Comparison of ENCODE assay signal across 8 mouse cellular contexts in the genomic region with DNA sequence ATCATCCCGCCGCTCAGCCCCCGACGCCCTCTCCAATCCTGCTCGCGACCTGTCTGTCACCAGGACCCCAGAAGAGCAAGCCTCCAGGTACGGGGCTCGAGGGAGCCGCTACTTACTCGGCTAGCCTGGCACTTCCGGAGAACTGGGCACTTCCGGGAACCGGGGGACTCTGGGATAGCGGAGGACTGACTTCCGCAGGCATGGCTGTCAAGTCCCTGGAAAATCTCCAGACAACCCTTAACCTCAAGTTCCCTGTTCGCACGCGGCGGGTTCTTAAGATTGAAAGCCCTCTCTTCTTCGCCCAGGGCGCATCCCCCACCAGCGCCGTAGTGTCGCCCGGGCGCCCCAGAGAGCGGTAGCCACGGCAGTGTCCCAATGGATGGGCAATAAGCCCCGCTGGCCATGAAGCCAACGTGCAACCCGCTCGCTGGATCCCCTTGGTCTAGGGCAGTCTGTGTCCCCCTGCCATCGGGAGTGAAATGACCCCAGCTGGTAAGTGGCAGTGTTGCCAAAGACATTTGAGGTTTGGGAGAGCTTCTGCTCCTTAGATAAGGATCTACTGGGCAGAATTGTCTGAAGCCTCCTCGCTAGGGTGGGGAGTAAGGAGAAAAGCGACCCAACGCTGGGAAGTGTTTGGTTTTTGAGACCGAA. TPM values are rescaled to one million over a fixed set of nuclear protein-coding genes. Genes with fewer than 3 reads are reported as not detected.
A peak's percentile ranks its signal among the peaks of the same experiment; 100 is the strongest.
DNase-seq lines count a peak whose midpoint lies in the region; ATAC-seq and TF ChIP-seq lines count a peak whose summit lies in the region.

Vps53 (minus strand) TSS at position 153 of the 651 bp plus-strand sequence.
Fam57a (plus strand) TSS at position 177 of the 651 bp plus-strand sequence.

- H3K27me3 ChIP-seq in ES-Bruce4 (ENCODE audit: control insufficient read depth, insufficient read depth, low read length, poor library complexity, severe bottlenecking): no peaks in the 10 kb centered on the region
- no peaks in the 10 kb centered on the region for H3K27me3 ChIP-seq in forebrain, embryonic 14.5 days (replicated peaks; ENCODE audit: control insufficient read depth, insufficient read depth, low read length)
- H3K27me3 ChIP-seq in liver, embryonic 16.5 days (ENCODE audit: control insufficient read depth, insufficient read depth, low read depth, low read length): no peaks in the 10 kb centered on the region
- H3K27me3 ChIP-seq in neural tube, embryonic 12.5 days (replicated peaks): no peaks in the 10 kb centered on the region
- H3K27me3 ChIP-seq in stomach, postnatal 0 days (ENCODE audit: control insufficient read depth, insufficient read depth, low read length): no peaks in the 10 kb centered on the region

- H3K36me3 ChIP-seq in ES-Bruce4 (ENCODE audit: control insufficient read depth, insufficient read depth, low read length, poor library complexity, severe bottlenecking): no peaks in the 10 kb centered on the region
- peaks cover 17% of the 10 kb centered on the region; the same call in 1 of the 2 replicates for H3K36me3 ChIP-seq in forebrain, embryonic 14.5 days (ENCODE audit: control insufficient read depth, insufficient read depth, low read length)
- no peaks in the 10 kb centered on the region for H3K36me3 ChIP-seq in liver, embryonic 16.5 days (ENCODE audit: control insufficient read depth, insufficient read depth)
- H3K36me3 ChIP-seq in neural tube, embryonic 12.5 days: peaks cover 3% of the 10 kb centered on the region; the same call in 1 of the 2 replicates
- no peaks in the 10 kb centered on the region for H3K36me3 ChIP-seq in stomach, postnatal 0 days (ENCODE audit: control insufficient read depth, insufficient read depth, low read length)

- H3K27ac ChIP-seq in ES-Bruce4 (ENCODE audit: insufficient read depth, low read length): no peak within 1 kb of the TSS
- H3K27ac ChIP-seq in forebrain, embryonic 14.5 days (ENCODE audit: low read depth, low read length): peak within 1 kb of the TSS; percentile 40
- peak within 1 kb of the TSS; percentile 70 for H3K27ac ChIP-seq in liver, embryonic 16.5 days (ENCODE audit: low read length)
- no peak within 1 kb of the TSS for H3K27ac ChIP-seq in neural tube, embryonic 12.5 days
- H3K27ac ChIP-seq in stomach, postnatal 0 days (replicated peaks): peak within 1 kb of the TSS; percentile 86

- peak; percentile 91; the same call in 1 of the 2 replicates for ATAC-seq in cerebellum, adult (ENCODE audit: insufficient number of reproducible peaks, low FRiP score, low TSS enrichment)
- peak; percentile 94 for ATAC-seq in forebrain, embryonic 14.5 days
- peak; percentile 91 for ATAC-seq in liver, embryonic 16.5 days (ENCODE audit: low read depth)
- ATAC-seq in neural tube, embryonic 12.5 days (ENCODE audit: low FRiP score, low read depth): peak; percentile 74
- ATAC-seq in stomach, postnatal 0 days (ENCODE audit: low FRiP score, low TSS enrichment): peak; percentile 89

- TF ChIP-seq POLR2A in ES-Bruce4 (IDR thresholded peaks at IDR 0.05; ENCODE audit: insufficient read depth, low read length): peak; percentile 21

- peak within 1 kb of the TSS; percentile 74 for H3K4me2 ChIP-seq in forebrain, embryonic 14.5 days (ENCODE audit: low read length)
- peak within 1 kb of the TSS; percentile 90 for H3K4me2 ChIP-seq in liver, embryonic 16.5 days (ENCODE audit: low read depth, low read length)
- peak within 1 kb of the TSS; percentile 96 for H3K4me2 ChIP-seq in neural tube, embryonic 12.5 days (replicated peaks)
- peak within 1 kb of the TSS; percentile 98 for H3K4me2 ChIP-seq in stomach, postnatal 0 days (replicated peaks; ENCODE audit: low read depth)

- H3K9ac ChIP-seq in ES-Bruce4 (ENCODE audit: low read depth, poor library complexity, severe bottlenecking): peak within 1 kb of the TSS; percentile 57
- peak within 1 kb of the TSS; percentile 73 for H3K9ac ChIP-seq in forebrain, embryonic 14.5 days (ENCODE audit: low read length)
- peak within 1 kb of the TSS; percentile 81 for H3K9ac ChIP-seq in liver, embryonic 16.5 days (ENCODE audit: low read depth, low read length)
- H3K9ac ChIP-seq in neural tube, embryonic 12.5 days: peak within 1 kb of the TSS; percentile 81
- peak within 1 kb of the TSS; percentile 80 for H3K9ac ChIP-seq in stomach, postnatal 0 days (ENCODE audit: low read length)

- no peaks in the 10 kb centered on the region for H3K4me1 ChIP-seq in ES-Bruce4 (ENCODE audit: control insufficient read depth, insufficient read depth, low read length)
- peaks cover 10% of the 10 kb centered on the region for H3K4me1 ChIP-seq in forebrain, embryonic 14.5 days (ENCODE audit: control insufficient read depth, insufficient read depth, low read length)
- peaks cover 5% of the 10 kb centered on the region for H3K4me1 ChIP-seq in liver, embryonic 16.5 days (ENCODE audit: control insufficient read depth, low read depth, low read length)
- peaks cover 13% of the 10 kb centered on the region for H3K4me1 ChIP-seq in neural tube, embryonic 12.5 days
- 0 out of 2 replicates have a peak, but pooled peaks cover 3% of the 10 kb centered on the region for H3K4me1 ChIP-seq in stomach, postnatal 0 days (replicated peaks; ENCODE audit: control insufficient read depth, insufficient read depth)

- no peak for TF ChIP-seq CTCF in ES-Bruce4 (IDR thresholded peaks at IDR 0.05; ENCODE audit: low read depth, low read length)
- no peak for TF ChIP-seq CTCF in stomach, postnatal 0 days (IDR thresholded peaks at IDR 0.05; ENCODE audit: low read depth)

- DNase-seq in forebrain, embryonic 14.5 days (ENCODE audit: low spot score): peak; percentile 90
- peak; percentile 90 to 93 for DNase-seq in heart, postnatal 10 days
- DNase-seq in large intestine, adult 2 months (ENCODE audit: low read depth, low spot score): peak; percentile 84
- peak; percentile 89 for DNase-seq in stomach, postnatal 0 days (ENCODE audit: low spot score)

- H3K9me3 ChIP-seq in ES-Bruce4 (replicated peaks; ENCODE audit: control insufficient read depth, insufficient read depth, low read length, poor library complexity, severe bottlenecking): no peaks in the 10 kb centered on the region
- H3K9me3 ChIP-seq in forebrain, embryonic 14.5 days (replicated peaks; ENCODE audit: control insufficient read depth, low read length): no peaks in the 10 kb centered on the region
- H3K9me3 ChIP-seq in liver, embryonic 16.5 days (replicated peaks; ENCODE audit: control insufficient read depth, low read length): no peaks in the 10 kb centered on the region
- H3K9me3 ChIP-seq in neural tube, embryonic 12.5 days: no peaks in the 10 kb centered on the region
- no peaks in the 10 kb centered on the region for H3K9me3 ChIP-seq in stomach, postnatal 0 days (ENCODE audit: control insufficient read depth, low read length)

- H3K4me3 ChIP-seq in ES-Bruce4 (ENCODE audit: low read depth, low read length): peak within 1 kb of the TSS; percentile 87
- peak within 1 kb of the TSS; percentile 82 for H3K4me3 ChIP-seq in forebrain, embryonic 14.5 days (ENCODE audit: low read depth, low read length)
- H3K4me3 ChIP-seq in liver, embryonic 16.5 days (ENCODE audit: low read depth, low read length): peak within 1 kb of the TSS; percentile 93
- H3K4me3 ChIP-seq in neural tube, embryonic 12.5 days: peak within 1 kb of the TSS; percentile 87
- H3K4me3 ChIP-seq in stomach, postnatal 0 days (ENCODE audit: low read depth, low read length): peak within 1 kb of the TSS; percentile 77

- WGBS in forebrain, embryonic 14.5 days: under 1% methylated on average over 36 of the region's 37 CpGs
- under 1% methylated on average over 37 of the region's 37 CpGs for WGBS in large intestine, adult 2 months
- WGBS in liver, embryonic 16.5 days (ENCODE audit: insufficient replicate concordance): under 1% methylated on average over 37 of the region's 37 CpGs
- under 1% methylated on average over 37 of the region's 37 CpGs for WGBS in neural tube, embryonic 12.5 days
- WGBS in stomach, postnatal 0 days: under 1% methylated on average over 37 of the region's 37 CpGs

- no peak for TF ChIP-seq EP300 in ES-Bruce4 (IDR thresholded peaks at IDR 0.05; ENCODE audit: insufficient read depth, low read depth, low read length)
- TF ChIP-seq EP300 in stomach, postnatal 0 days (optimal IDR thresholded peaks at IDR 0.05): peak; percentile 6

- intact Hi-C loops in heart, postnatal 10 days (cut with DNase I): loop anchor here (1.0 kb wide), 1 partner anchor 38 kb away; the partner anchor contains the start of genes Dbil5 and Gemin4

RNA-seq across cellular contexts. Expression of gene Vps53, which starts in this region (rescaled TPM):
- polyA plus RNA-seq in ES-Bruce4 (2011; ENCODE audit: insufficient read depth, insufficient read length, low read depth, missing spikeins): 24.3 and 26.2 TPM in 2 replicates
- polyA plus RNA-seq in forebrain, embryonic 14.5 days (2014; fragmentation: Nextera tagmentation; extraction: Ambion mirVana): 63.8 and 67.9 TPM in 2 replicates
- 10 to 100 TPM; 31.0 to 32.7 TPM for total RNA-seq in heart, postnatal 10 days (2021)
- polyA plus RNA-seq in large intestine, adult 2 months (2012; rRNA removed): 34.5 and 43.4 TPM in 2 replicates
- 13.0 and 14.0 TPM in 2 replicates for polyA plus RNA-seq in liver, embryonic 16.5 days (2015; fragmentation: Nextera tagmentation; extraction: Ambion mirVana)
- polyA plus RNA-seq in neural tube, embryonic 12.5 days (2016; fragmentation: Nextera tagmentation; extraction: Ambion mirVana): 61.7 and 62.2 TPM in 2 replicates
- polyA plus RNA-seq in stomach, postnatal 0 days (2015; fragmentation: Nextera tagmentation; extraction: Ambion mirVana): 42.9 and 43.8 TPM in 2 replicates

RNA-seq across cellular contexts. Expression of gene Fam57a, which starts in this region (rescaled TPM):
- 7.3 and 9.0 TPM in 2 replicates for polyA plus RNA-seq in ES-Bruce4 (2011; ENCODE audit: insufficient read depth, insufficient read length, low read depth, missing spikeins)
- 26.1 and 27.5 TPM in 2 replicates for polyA plus RNA-seq in forebrain, embryonic 14.5 days (2014; fragmentation: Nextera tagmentation; extraction: Ambion mirVana)
- total RNA-seq in heart, postnatal 10 days (2021): 1 to 10 TPM; 8.0 to 8.3 TPM
- polyA plus RNA-seq in large intestine, adult 2 months (2012; rRNA removed): 15.3 and 16.3 TPM in 2 replicates
- 4.1 and 5.5 TPM in 2 replicates for polyA plus RNA-seq in liver, embryonic 16.5 days (2015; fragmentation: Nextera tagmentation; extraction: Ambion mirVana)
- polyA plus RNA-seq in neural tube, embryonic 12.5 days (2016; fragmentation: Nextera tagmentation; extraction: Ambion mirVana): 30.4 and 30.6 TPM in 2 replicates
- 328 and 372 TPM in 2 replicates for polyA plus RNA-seq in stomach, postnatal 0 days (2015; fragmentation: Nextera tagmentation; extraction: Ambion mirVana)

Comparison
In these comparisons a context has a peak if more than half of its experiments do, and no peak if none do; other contexts are left out.
1. RNA of gene Fam57a (polyA plus RNA-seq): 328 to 372 TPM in stomach, postnatal 0 days; 30.4 to 30.6 TPM in neural tube, embryonic 12.5 days, 26.1 to 27.5 TPM in forebrain, embryonic 14.5 days, 15.3 to 16.3 TPM in large intestine, adult 2 months, 7.3 to 9.0 TPM in ES-Bruce4 and 4.1 to 5.5 TPM in liver, embryonic 16.5 days; every median in the first group is over 10 times any median in the second.
2. H3K27ac ChIP-seq: peak in forebrain, embryonic 14.5 days (single experiment), liver, embryonic 16.5 days (single experiment) and stomach, postnatal 0 days (single experiment); none in ES-Bruce4 (single experiment) and neural tube, embryonic 12.5 days (single experiment).
3. Peak in every context shown above with its lines, with median percentiles within 50 percentile points of each other: H3K4me3 ChIP-seq, H3K9ac ChIP-seq, ATAC-seq, DNase-seq and H3K4me2 ChIP-seq.